Mouse (Mus musculus): ENCODE results near the gene Etv3.
A peak's percentile ranks its signal among the peaks of the same experiment; 100 is the strongest.

DNA sequence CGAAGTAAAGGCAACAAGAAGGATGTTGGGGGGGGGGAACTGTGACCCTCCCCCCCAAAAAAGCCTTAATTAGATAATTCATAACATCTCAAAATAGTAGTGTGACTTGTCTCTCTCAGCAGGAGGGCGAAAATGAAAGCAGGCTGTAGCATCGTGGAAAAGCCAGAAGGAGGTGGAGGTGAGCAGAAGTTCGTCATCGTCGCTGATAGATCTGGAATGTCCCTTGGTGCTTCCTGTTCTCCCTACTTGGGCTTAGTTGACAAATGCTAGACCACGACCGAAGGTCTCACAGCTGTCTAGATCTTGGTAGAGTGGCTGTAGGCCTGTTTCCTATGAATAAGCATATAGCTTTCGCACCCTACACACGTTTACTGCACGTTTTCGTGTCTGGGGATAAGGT, 1.9 kb downstream of the Etv3 start:
- peak; percentile 37 for TF ChIP-seq SMC3 (IDR thresholded peaks at IDR 0.05; ENCODE audit: low read depth, low read length)
- TF ChIP-seq RAD21 (IDR thresholded peaks at IDR 0.05; ENCODE audit: low read depth, low read length): no peak; the same call in none of the 2 replicates
- TF ChIP-seq MAX (IDR thresholded peaks at IDR 0.05; ENCODE audit: low read length): no peak
- peak in 1 of 2 experiments; percentile 44; a peak in 2 of 4 replicates for TF ChIP-seq CTCF (conservative IDR thresholded peaks at IDR 0.05 in 1 of 2, IDR thresholded peaks at IDR 0.05 in 1 of 2; ENCODE audit: low read depth in 2 of 2, low read length in 2 of 2)
- TF ChIP-seq RCOR1 (conservative IDR thresholded peaks at IDR 0.05; ENCODE audit: low read depth, low read length): no peak
- TF ChIP-seq ZKSCAN1 (IDR thresholded peaks at IDR 0.05; ENCODE audit: borderline replicate concordance, low read depth, low read length): no peak
- no peak for TF ChIP-seq CHD2 (IDR thresholded peaks at IDR 0.05; ENCODE audit: low read length)
- TF ChIP-seq POLR2A (IDR thresholded peaks at IDR 0.05; ENCODE audit: low read depth, low read length): no peak
